ENCODE assay signal across 11 mouse cellular contexts in the genomic region with DNA sequence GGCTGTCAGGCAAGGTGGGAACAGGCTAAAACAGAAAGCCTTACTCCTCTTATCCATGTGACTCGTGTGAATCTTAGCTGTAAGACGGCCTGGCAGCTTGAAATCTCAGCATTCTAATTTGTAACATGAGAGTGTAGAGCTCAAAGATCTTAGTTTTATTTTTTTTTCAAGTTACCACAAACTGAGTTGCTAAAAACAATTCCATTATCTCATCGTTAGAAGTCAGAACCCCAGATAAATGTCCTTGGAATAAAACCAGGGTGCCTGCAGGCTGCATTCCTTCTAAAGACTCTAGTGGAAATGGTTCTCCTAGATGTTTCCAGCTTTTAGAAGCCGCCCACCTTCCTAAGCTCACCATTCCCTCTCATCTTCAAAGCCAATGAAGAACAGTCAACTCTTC.
"Had no signal": no experiment of that assay in that cellular context is flagged by ENCODE, and none has a peak within 500 bp of the region (broad histone marks: within the 10 kb centered on the region; RNA-seq: fewer than 3 reads in every experiment).

No protein-coding gene starts in this region.

- DNase-seq: kidney, postnatal 14 days; lung, embryonic 14.5 days; lung, postnatal 14 days; spleen, adult 18-20 months; thymus, adult 18-20 months; thymus, postnatal 14 days had no signal

- H3K4me3 ChIP-seq: kidney, embryonic 15.5 days; limb, embryonic 15.5 days; liver, embryonic 12.5 days; midbrain, embryonic 13.5 days; neural tube, embryonic 12.5 days had no signal

- H3K9me3 ChIP-seq: kidney, embryonic 15.5 days; limb, embryonic 15.5 days; liver, embryonic 12.5 days; midbrain, embryonic 13.5 days; neural tube, embryonic 12.5 days had no signal

- H3K9ac ChIP-seq: kidney, embryonic 15.5 days; limb, embryonic 15.5 days; liver, embryonic 12.5 days; lung, embryonic 14.5 days; midbrain, embryonic 13.5 days; neural tube, embryonic 12.5 days had no signal

- H3K27me3 ChIP-seq: kidney, embryonic 15.5 days; limb, embryonic 15.5 days; liver, embryonic 12.5 days; midbrain, embryonic 13.5 days; neural tube, embryonic 12.5 days had no signal

- ATAC-seq: liver, embryonic 12.5 days; midbrain, embryonic 13.5 days had no signal

- H3K4me2 ChIP-seq: kidney, embryonic 15.5 days; limb, embryonic 15.5 days; liver, embryonic 12.5 days; lung, embryonic 14.5 days; midbrain, embryonic 13.5 days; neural tube, embryonic 12.5 days had no signal

- H3K27ac ChIP-seq: kidney, embryonic 15.5 days; limb, embryonic 15.5 days; liver, embryonic 12.5 days; midbrain, embryonic 13.5 days; neural tube, embryonic 12.5 days had no signal

- H3K36me3 ChIP-seq: kidney, embryonic 15.5 days; limb, embryonic 15.5 days; liver, embryonic 12.5 days; midbrain, embryonic 13.5 days; neural tube, embryonic 12.5 days had no signal

- H3K4me1 ChIP-seq: kidney, embryonic 15.5 days; limb, embryonic 15.5 days; liver, embryonic 12.5 days; midbrain, embryonic 13.5 days; neural tube, embryonic 12.5 days had no signal
